Mouse (Mus musculus): ENCODE results near the gene 1700030K09Rik. TPM values are rescaled to one million over a fixed set of nuclear protein-coding genes. Genes with fewer than 3 reads are reported as not detected.

The 1700030K09Rik gene
- polyA plus RNA-seq, 1 experiment from 2014 or later, result 16.3 TPM

- Histone ChIP-seq H3K4me3 (replicated peaks) (no peak overlapping the region), H3K9me3 (replicated peaks) (no peaks in the 10 kb centered on the region), H3K4me2 (no peak overlapping the region), H3K4me1 (peaks cover 27% of the 10 kb centered on the region), H3K27me3 (replicated peaks) (no peaks in the 10 kb centered on the region), H3K27ac (replicated peaks) (no peak overlapping the region), H3K36me3 (peaks cover 22% of the 10 kb centered on the region), H3K9ac (replicated peaks) (no peak overlapping the region)
- no peak for ATAC-seq (ENCODE audit: low FRiP score)
- 91% methylated on average over 23 of the region's 23 CpGs for WGBS
Observed at GRCm38 (mm10) chr8:72495411-72496111, 51.9 kb downstream of the 1700030K09Rik start.

- H3K9me3 ChIP-seq (replicated peaks), result no peaks in the 10 kb centered on the region
- no peak for ATAC-seq (ENCODE audit: low FRiP score)
- no peak overlapping the region for H3K4me2 ChIP-seq
- WGBS, result 91% methylated on average over 19 of the region's 19 CpGs
- no peaks in the 10 kb centered on the region for H3K27me3 ChIP-seq (replicated peaks)
- no peak overlapping the region for H3K4me3 ChIP-seq (replicated peaks)
- no peak overlapping the region for H3K27ac ChIP-seq (replicated peaks)
- peaks cover 22% of the 10 kb centered on the region for H3K36me3 ChIP-seq
- H3K4me1 ChIP-seq, result peaks cover 22% of the 10 kb centered on the region
- H3K9ac ChIP-seq (replicated peaks), result no peak overlapping the region
Observed at GRCm38 (mm10) chr8:72496217-72496616, 52.5 kb downstream of the 1700030K09Rik start.

- no peak overlapping the region for H3K4me3 ChIP-seq (replicated peaks)
- 89% methylated on average over 1 of the region's 1 CpGs for WGBS
- no peak overlapping the region for H3K9ac ChIP-seq (replicated peaks)
- no peak for ATAC-seq (ENCODE audit: low FRiP score)
- no peak overlapping the region for H3K4me2 ChIP-seq
- H3K4me1 ChIP-seq, result peaks cover 15% of the 10 kb centered on the region
- peaks cover 22% of the 10 kb centered on the region for H3K36me3 ChIP-seq
- no peak overlapping the region for H3K27ac ChIP-seq (replicated peaks)
- H3K27me3 ChIP-seq (replicated peaks), result no peaks in the 10 kb centered on the region
- no peaks in the 10 kb centered on the region for H3K9me3 ChIP-seq (replicated peaks)
Observed at GRCm38 (mm10) chr8:72497911-72498310, 54.2 kb downstream of the 1700030K09Rik start.

- WGBS, result 93% methylated on average over 4 of the region's 4 CpGs
- H3K9me3 ChIP-seq (replicated peaks), result no peaks in the 10 kb centered on the region
Observed at GRCm38 (mm10) chr8:72498527-72498926, 54.8 kb downstream of the 1700030K09Rik start.

GRCm38 (mm10) chr8:72499521-72500284 is 56.0 kb downstream of the 1700030K09Rik start:
- H3K9ac ChIP-seq (replicated peaks), result no peak overlapping the region
- no peak overlapping the region for H3K27ac ChIP-seq (replicated peaks)
- no peak overlapping the region for H3K4me2 ChIP-seq
- no peak overlapping the region for H3K4me3 ChIP-seq (replicated peaks)
- WGBS, result 87% methylated on average over 2 of the region's 2 CpGs
- no peak for ATAC-seq (ENCODE audit: low FRiP score)
- no peaks in the 10 kb centered on the region for H3K27me3 ChIP-seq (replicated peaks)
- H3K9me3 ChIP-seq (replicated peaks), result no peaks in the 10 kb centered on the region
- H3K36me3 ChIP-seq, result peaks cover 22% of the 10 kb centered on the region
- H3K4me1 ChIP-seq, result peaks cover 7% of the 10 kb centered on the region

More at GRCm38 (mm10) chr8:72498527-72498926, 54.8 kb downstream of the 1700030K09Rik start:
- no peak for ATAC-seq (ENCODE audit: low FRiP score)
- H3K4me1 ChIP-seq, result peaks cover 11% of the 10 kb centered on the region
- H3K4me2 ChIP-seq, result no peak overlapping the region
- H3K4me3 ChIP-seq (replicated peaks), result no peak overlapping the region
- H3K27me3 ChIP-seq (replicated peaks), result no peaks in the 10 kb centered on the region
- H3K27ac ChIP-seq (replicated peaks), result no peak overlapping the region
- H3K9ac ChIP-seq (replicated peaks), result no peak overlapping the region
- peaks cover 22% of the 10 kb centered on the region for H3K36me3 ChIP-seq

GRCm38 (mm10) chr8:72500521-72500931 is 56.8 kb downstream of the 1700030K09Rik start:
- Histone ChIP-seq H3K9ac (replicated peaks) (no peak overlapping the region), H3K36me3 (peaks cover 14% of the 10 kb centered on the region), H3K27me3 (replicated peaks) (no peaks in the 10 kb centered on the region), H3K4me1 (peaks cover 9% of the 10 kb centered on the region), H3K27ac (replicated peaks) (no peak overlapping the region), H3K4me3 (replicated peaks) (no peak overlapping the region), H3K9me3 (replicated peaks) (no peaks in the 10 kb centered on the region), H3K4me2 (no peak overlapping the region)
- no peak for ATAC-seq (ENCODE audit: low FRiP score)
- 80% methylated on average over 1 of the region's 1 CpGs for WGBS

GRCm38 (mm10) chr8:72504137-72504536 is 60.5 kb downstream of the 1700030K09Rik start:
- H3K27ac ChIP-seq (replicated peaks), result no peak overlapping the region
- ATAC-seq (ENCODE audit: low FRiP score), result no peak

GRCm38 (mm10) chr8:72504637-72505314 is 61.1 kb downstream of the 1700030K09Rik start:
- Histone ChIP-seq H3K4me1 (peaks cover 15% of the 10 kb centered on the region), H3K9ac (replicated peaks) (no peak overlapping the region), H3K27ac (replicated peaks) (no peak overlapping the region), H3K36me3 (no peaks in the 10 kb centered on the region), H3K9me3 (replicated peaks) (no peaks in the 10 kb centered on the region), H3K4me2 (no peak overlapping the region), H3K27me3 (replicated peaks) (no peaks in the 10 kb centered on the region), H3K4me3 (replicated peaks) (no peak overlapping the region)
- ATAC-seq (ENCODE audit: low FRiP score), result no peak

More at GRCm38 (mm10) chr8:72504137-72504536, 60.5 kb downstream of the 1700030K09Rik start:
- Histone ChIP-seq H3K9ac (replicated peaks) (no peak overlapping the region), H3K4me2 (no peak overlapping the region), H3K4me3 (replicated peaks) (no peak overlapping the region), H3K36me3 (no peaks in the 10 kb centered on the region), H3K9me3 (replicated peaks) (no peaks in the 10 kb centered on the region), H3K27me3 (replicated peaks) (no peaks in the 10 kb centered on the region), H3K4me1 (peaks cover 15% of the 10 kb centered on the region)

GRCm38 (mm10) chr8:72507505-72507904 is 63.8 kb downstream of the 1700030K09Rik start:
- Histone ChIP-seq H3K4me1 (peaks cover 15% of the 10 kb centered on the region), H3K36me3 (no peaks in the 10 kb centered on the region), H3K9me3 (replicated peaks) (no peaks in the 10 kb centered on the region), H3K9ac (replicated peaks) (no peak overlapping the region), H3K4me3 (replicated peaks) (no peak overlapping the region), H3K27me3 (replicated peaks) (no peaks in the 10 kb centered on the region), H3K4me2 (no peak overlapping the region), H3K27ac (replicated peaks) (no peak overlapping the region)
- ATAC-seq (ENCODE audit: low FRiP score), result no peak
- WGBS, result 86% methylated on average over 1 of the region's 1 CpGs

Data from neural tube, embryonic 15.5 days (tissue).